Mouse (Mus musculus) granulocyte monocyte progenitor cell, adult 5-6 weeks (primary cell): Measurements from ENCODE around the gene Ppp1r1a. TPM values are rescaled to one million over a fixed set of nuclear protein-coding genes. Genes with fewer than 3 reads are reported as not detected.

Source experiments
- ATAC-seq: replicated peaks from 2 replicates; pipeline ENCODE4 v1.8.0; 2016; ENCODE audit warnings: mild to moderate bottlenecking, moderate TSS enrichment, inconsistent platforms; ENCODE audit not compliant: poor library complexity, severe bottlenecking
- total RNA-seq, 2 experiments: library from RNA; stranded (forward) in 1 of 2; stranded (reverse) in 1 of 2; fragments of 200-712, 200-1000 nt in 1 of 2; fragments of >200 nt in 1 of 2; fragmentation: Nextera tagmentation in 1 of 2; gene quantifications; 2 replicates each; pipeline ENCODE4 v1.2.3; 2014 to 2017

Gene Ppp1r1a
- total RNA-seq, 2 experiments from 2014 or later, result not detected

GRCm38 (mm10) chr15:103518600-103519385 is 19.0 kb downstream of the Ppp1r1a start:
- no peak for ATAC-seq

DNA sequence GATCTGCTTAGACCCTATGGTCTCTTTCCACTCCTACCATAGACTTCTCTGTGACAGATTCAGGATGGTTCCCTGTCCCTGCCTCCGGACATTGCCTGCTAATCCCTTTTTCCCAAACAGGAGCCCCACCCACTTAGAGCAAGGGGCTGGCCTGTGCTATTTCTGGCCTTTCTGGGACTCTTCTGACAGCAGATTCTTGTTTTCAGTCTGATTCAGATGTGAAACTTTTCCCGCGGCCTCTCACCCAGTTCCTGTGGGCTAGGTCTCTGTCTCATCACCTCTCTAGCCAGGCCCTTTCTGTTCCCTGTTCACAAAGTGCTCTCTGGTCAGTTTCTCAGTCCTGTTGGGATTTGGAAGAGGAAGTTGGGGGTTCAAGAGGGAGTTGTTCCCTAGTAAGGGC is 22.9 kb downstream of the Ppp1r1a start:
- peak; percentile 33; the same call in 1 of the 2 replicates for ATAC-seq

GRCm38 (mm10) chr15:103514119-103514518 is 23.7 kb downstream of the Ppp1r1a start:
- ATAC-seq, result peak; percentile 86

- no peak; the same call in 1 of the 2 replicates for ATAC-seq
These were observed 24.2 kb downstream of the Ppp1r1a start for GRCm38 (mm10) chr15:103513621-103514031.

GRCm38 (mm10) chr15:103511652-103512051 is 26.2 kb downstream of the Ppp1r1a start:
- no peak for ATAC-seq

DNA sequence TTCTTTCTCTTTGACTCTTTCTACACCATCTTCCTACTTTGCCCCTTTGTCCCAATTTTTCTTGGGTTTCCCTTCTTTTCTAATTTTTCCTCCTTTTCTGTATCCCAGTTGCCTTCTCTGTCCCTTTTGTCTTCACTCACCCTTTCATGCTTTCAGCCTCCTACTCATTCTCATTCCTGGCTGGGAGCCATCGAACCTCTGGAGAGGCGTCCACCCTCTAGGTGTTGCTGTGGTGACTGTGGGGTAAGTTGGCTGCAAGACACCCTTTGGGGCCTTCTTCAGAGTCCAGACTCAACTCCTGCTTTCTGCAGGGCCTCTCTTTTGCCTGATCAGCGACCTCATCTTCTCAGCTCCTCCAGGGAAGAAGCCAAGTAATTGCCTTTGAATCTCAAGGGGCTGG is 28.5 kb downstream of the Ppp1r1a start:
- ATAC-seq, result no peak

DNA sequence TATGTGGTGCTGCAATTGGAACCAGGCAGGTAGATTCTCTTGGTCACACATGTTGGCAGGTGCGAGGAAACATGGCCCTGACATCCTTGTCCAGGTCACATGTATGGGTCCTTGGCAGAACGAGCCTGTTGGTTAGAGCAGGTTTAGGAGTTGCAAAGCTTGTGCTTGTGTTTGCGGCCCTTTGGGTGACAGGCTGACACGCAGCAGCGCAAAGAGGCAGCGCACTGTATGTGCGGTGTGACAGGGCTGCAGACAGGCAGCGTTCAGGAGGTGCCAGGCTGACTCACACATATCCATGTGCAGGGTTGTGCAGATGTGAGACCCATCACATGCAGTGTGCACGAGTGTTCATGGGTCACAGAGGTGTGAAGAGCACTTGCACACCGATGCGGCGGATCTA is 34.1 kb downstream of the Ppp1r1a start:
- no peak for ATAC-seq

- no peak for ATAC-seq
These were observed 34.6 kb downstream of the Ppp1r1a start for GRCm38 (mm10) chr15:103503251-103503600.

DNA sequence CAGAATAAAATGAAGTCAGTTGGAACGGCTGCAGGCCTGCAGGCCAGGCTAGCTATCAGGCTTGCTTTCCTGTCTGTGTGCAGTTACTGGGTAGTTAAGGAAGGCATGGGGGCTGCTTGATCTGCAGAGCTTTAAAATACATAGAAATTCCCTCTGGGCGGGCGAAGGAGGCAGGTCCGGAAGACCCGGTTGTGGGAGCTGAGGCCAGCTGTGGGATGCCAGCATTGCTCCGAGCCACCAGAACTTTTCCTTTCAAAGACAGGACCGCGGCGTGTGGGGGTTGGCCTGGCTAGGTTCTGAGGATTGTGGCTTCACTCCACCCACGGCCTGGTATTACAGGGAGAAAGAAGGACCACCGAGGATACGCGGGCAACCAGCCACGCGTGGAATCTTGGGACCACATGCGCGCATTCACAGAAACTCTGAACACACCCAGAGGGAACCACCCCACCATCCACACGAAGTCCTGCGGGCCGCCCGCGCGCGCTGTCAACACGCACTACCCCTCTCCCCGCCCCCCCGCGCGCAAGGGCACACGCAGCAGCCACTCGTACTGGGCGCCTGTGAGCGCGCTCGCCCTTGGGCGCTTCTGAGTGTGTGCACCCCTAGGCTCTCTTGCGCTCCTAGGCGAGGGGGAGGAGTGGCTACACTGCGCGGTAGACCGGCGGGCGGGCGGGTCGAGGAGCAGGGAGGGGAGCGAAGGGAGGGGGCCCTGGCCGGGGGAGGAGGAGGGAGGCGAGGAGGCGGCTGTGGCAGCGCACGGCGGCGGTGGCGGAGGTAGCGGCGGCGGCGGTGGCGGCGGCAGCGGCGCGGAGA is 35.2 kb downstream of the Ppp1r1a start, which contains the start of gene Pde1b:
Gene Pde1b, plus strand, starts transcription at position 600 of the 816 bp plus-strand sequence.
- ATAC-seq, result peak; percentile 76

DNA sequence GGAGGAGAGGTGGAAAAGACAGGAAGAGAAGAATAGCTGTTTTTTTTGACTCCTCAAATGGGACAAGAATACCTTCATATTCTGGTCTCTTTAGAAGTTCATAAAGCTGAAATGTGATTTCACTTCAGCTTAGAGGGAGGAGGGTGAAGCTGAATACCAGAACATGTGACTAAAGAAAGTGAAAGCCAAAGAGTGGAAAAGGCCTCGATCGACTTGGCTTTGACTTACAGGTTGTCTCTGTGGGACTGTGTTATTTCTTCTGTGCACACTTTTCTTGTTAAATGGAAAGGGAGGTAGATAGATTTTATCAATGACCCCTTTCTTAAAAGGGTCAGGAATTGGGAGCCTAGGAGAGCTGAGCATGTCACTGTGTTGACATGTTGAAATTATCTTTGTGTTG is 36.6 kb downstream of the Ppp1r1a start:
- no peak for ATAC-seq

GRCm38 (mm10) chr15:103500723-103501122 is 37.1 kb downstream of the Ppp1r1a start:
- no peak for ATAC-seq

DNA sequence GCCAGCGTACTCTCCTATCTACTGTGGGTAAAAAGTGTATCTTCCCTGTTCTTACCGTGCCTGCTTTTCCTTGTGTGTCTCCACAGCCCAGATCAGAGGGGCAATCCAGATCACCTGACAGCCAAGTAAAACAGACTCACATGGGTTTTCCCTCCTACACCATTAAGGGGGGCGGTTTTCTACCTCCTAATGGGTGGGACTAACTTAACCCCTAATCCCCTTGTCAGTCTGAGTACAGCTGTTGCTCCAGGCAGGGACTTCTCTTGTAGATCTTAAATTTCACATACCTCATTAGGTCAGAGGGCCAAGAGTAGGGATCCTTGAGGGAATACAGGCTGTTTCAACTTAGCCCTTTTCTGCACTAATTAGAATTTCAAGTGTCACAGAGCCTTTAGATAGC is 39.6 kb downstream of the Ppp1r1a start:
- ATAC-seq, result no peak

- no peak for ATAC-seq
These were observed 41.3 kb downstream of the Ppp1r1a start for GRCm38 (mm10) chr15:103496204-103497140.

GRCm38 (mm10) chr15:103488336-103488735 is 49.5 kb downstream of the Ppp1r1a start:
- no peak for ATAC-seq

DNA sequence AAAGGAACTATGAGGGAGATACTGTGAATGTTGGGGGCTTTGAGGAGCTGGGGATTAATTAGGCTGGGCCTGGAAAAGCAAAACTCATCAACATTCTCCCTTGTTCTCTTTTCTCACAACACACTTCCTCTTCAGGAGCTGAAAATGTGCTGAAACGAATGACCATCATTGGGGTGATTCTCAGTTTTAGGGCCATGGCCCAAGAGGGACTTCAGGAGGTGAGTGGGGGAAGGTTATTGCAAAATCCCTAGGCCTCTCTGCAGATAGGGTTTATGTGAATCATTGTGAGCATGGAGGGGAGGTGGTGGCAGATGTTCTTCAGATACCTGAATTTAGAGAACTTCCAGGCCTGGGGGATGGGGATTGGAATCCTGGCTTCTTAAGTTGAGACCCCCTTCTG is 51.1 kb downstream of the Ppp1r1a start:
- peak; percentile 87 for ATAC-seq

DNA sequence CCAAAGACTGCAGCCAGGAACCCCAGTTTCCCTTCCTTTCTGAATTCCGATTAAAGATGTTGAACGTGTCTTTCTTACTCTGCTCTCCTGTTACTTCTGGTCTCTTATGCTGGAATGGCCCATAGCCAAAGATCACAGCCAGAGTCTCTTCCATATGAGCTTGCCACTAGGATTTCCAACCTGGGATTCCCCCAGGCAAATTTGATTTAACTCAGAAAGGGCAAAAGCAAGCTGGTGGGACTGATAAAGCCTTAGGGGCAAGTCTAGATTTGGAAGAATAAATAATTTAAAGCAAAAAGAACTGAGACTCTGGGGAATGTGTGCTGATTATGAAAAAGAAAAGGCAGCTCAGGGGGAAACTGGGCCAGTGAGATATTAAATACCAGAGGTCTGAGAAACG is 52.7 kb downstream of the Ppp1r1a start:
- ATAC-seq, result no peak

DNA sequence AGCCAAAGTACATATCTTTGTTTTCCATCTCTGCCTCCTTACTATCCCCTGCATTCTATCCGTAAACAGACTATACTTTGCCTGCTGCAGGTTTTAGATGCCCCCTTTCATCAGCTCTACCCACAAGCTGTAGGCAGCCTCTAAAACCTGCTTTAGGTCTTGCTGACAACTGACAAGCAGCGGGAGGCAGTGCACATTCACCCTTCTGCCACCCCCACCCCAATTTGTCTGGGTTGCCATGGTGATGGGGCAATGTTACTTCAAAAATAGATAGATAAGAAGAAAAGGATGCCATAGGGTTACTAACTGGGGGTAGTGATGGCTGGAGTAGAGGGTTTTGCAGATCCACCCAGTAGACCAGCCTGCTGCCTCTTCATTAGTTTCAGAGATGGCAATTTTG is 53.3 kb downstream of the Ppp1r1a start:
- no peak for ATAC-seq

- ATAC-seq, result no peak
These were observed 55.3 kb downstream of the Ppp1r1a start for GRCm38 (mm10) chr15:103482488-103482887.
